Mouse (Mus musculus) layer of hippocampus, adult 11-12 months (tissue): Measurements from ENCODE around the gene 9530003J23Rik.
"Not testable (repeated sequence)": the region's sequence is repeated elsewhere in the genome, so short reads cannot be mapped to it uniquely, and the experiment has no call there.

Experiments used
- DNase-seq: peaks from one replicate; pipeline ENCODE4 v3.0.0; 2022; ENCODE audit warnings: low spot score

The 9530003J23Rik gene

DNA sequence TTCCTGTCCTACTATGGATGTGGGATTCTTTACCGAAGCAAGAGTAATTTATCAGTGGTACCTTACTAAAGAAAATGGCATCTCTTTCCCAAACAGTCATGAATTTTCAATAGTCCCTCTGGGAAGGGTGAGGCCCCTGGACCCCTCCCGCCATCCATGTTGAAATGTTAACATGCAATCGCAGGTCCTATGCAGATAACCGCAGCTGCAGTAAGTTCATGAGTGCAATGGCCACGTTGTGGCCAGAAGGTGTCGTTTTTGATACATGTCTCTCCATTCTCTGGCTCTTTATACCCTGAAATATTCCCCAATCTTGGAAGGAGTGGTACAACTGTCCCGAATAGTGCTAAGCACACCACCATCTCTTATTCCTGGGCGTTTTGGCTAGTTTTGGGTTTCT is 13.4 kb downstream of the 9530003J23Rik start:
- DNase-seq = no peak

- peak; percentile 96 for DNase-seq
Observed at GRCm38 (mm10) chr10:117224102-117224990, 14.2 kb downstream of the 9530003J23Rik start, which contains the start of gene Yeats4. Gene Yeats4 (minus strand): TSS chr10:117224507.

GRCm38 (mm10) chr10:117223758-117224101 is 14.8 kb downstream of the 9530003J23Rik start:
- DNase-seq = no peak

DNA sequence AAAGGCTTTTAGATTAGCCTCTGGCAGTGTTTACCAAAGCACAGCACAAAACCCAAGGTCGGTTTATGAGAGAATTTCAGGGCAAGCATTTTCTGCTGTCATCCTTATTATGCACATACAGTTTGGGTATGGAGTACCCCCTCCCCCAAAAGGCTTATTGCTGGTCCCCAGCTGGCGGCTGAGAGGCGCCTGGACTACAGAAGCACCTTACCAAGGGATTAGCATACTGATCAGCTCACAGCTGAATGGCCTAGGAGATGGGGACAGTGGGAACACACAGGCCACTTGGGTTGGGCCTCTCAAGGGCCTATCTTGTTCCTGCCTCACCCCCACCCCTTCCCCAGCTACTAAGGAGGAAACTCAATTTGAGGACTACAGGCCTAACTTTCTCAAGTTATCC is 15.7 kb downstream of the 9530003J23Rik start:
- DNase-seq = no peak

DNA sequence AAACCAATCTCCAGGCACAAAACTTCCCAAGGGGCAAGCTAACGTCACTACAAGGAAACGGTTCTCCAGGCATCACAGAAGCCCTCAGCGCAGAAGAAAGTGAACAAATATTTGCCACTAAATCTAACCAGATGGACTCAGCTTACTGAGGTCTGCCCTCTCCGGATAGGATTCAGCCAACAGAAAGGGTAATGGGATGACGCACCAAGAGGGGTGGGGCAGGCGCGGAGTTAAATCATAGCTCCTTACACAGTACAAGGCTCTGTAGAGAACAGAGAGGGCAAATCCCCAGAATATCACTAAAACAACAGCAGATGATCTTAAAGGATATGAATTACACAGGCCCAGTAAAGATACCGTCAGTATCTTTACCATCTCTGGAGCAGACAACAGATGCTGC is 20.2 kb downstream of the 9530003J23Rik start:
- DNase-seq = no peak

- DNase-seq = no peak
Observed at GRCm38 (mm10) chr10:117217246-117217840, 21.2 kb downstream of the 9530003J23Rik start.

GRCm38 (mm10) chr10:117216793-117217192 is 21.7 kb downstream of the 9530003J23Rik start:
- no peak for DNase-seq

- no peak for DNase-seq
Observed at GRCm38 (mm10) chr10:117216132-117216495, 22.4 kb downstream of the 9530003J23Rik start.

DNA sequence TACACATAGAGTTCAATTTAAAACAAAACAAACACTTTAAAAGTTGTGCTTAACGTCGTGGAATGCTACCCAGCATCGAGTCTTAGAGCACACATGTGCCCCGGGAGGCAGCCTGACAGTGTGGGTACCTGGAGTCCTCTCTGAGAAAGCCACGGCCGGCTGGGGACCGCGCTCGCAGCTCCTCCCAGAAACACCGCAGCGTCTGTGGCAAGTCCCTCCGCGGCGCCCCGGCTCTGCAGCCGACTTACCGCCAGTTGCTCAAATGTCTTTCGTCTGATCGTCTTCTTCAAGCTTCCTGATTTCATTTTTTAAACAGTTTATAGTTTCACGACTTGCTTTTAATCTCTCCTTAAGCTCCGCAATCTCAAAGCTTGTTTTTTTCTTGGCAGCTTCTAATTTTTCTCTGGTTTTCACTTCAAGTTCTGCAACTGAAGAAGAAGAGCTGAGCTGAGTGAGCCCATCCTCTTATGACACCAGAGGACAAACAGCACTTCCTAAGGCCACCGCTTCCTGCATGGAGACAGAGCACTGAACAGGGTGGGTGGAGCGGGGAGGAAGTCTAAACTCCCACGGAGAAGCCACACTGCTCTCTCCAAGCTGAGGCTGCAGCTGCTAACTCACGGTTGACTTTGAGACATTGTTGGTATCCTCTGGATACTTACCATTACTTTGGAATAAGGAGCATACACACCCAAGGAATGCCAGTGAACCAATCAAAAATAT is 22.9 kb downstream of the 9530003J23Rik start:
- DNase-seq = no peak

DNA sequence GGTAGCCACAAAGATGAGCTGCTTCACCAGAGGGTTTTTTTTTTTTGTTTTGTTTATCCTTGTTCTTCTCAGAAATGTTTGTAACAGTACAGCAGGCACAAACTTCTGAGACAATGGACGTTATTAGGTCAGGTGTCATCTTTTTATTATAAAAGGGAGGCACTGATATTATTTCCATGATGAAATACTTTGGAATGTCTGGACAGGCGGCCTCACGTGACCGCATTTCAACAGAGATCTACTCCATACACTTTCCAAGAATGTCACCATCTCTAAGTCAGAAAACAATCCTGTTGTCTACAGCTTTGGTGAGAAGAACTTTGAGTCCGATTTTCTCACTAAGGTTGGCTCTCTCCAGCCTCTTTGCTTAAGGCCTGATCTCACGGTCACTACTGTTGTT is 27.5 kb downstream of the 9530003J23Rik start:
- no peak for DNase-seq

DNA sequence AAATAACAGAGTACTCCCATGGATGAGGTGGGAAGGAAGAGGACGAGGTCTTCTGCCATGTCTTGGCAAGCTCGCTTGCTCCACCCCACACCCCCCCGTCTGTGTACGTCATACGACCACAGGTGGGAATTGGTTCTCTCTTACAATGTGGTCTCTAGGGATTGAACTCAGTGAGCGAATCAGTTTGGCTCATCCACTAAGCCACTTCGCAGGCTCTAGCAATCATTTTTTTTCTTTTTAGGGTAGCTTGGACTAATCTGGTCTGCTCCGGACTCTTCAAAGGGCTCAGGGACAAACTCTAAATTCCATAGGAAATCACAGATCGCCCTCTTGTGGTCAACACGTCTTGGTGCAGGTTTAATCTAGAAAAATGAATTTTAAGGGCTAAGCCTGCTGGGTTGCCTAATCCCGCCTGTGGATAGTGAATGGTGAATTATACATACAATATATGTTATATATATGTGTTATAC is 29.0 kb downstream of the 9530003J23Rik start:
- no peak for DNase-seq

DNA sequence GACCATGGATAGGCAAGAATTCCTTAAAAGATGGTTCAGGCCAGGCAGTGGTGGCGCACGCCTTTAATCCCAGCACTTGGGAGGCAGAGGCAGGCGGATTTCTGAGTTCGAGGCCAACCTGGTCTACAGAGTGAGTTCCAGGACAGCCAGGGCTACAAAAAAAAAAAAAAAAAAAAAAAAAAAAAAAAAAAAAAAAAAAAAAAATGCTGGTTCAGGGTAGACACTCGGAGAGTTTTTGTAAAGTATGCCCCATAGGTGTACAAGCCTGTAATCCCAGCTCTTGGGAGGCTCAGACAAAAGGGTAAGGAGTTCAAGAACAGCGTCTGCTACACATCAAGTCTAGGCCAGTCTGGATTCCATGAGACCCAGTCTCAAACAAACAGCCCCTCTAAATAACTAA is 29.7 kb downstream of the 9530003J23Rik start:
- not testable (repeated sequence) for DNase-seq

DNA sequence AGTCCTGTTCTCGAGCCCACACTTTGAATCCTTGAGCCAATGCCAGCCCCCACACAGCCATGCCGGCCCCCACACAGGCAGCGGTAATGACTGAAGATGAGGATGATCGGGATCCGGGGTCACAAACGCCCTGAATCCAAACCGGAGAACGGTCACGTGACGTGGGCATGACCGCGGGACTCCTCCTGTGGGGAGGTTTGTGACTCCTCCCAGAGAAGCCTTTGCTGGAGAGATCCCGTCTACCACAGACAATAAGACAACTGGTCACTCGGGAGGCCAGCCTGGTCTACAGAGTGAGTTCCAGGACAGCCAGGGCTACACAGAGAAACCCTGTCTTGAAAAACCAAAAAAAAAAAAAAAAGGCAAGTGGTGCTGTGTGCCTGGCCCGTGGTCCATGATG is 30.3 kb downstream of the 9530003J23Rik start:
- no peak for DNase-seq

DNA sequence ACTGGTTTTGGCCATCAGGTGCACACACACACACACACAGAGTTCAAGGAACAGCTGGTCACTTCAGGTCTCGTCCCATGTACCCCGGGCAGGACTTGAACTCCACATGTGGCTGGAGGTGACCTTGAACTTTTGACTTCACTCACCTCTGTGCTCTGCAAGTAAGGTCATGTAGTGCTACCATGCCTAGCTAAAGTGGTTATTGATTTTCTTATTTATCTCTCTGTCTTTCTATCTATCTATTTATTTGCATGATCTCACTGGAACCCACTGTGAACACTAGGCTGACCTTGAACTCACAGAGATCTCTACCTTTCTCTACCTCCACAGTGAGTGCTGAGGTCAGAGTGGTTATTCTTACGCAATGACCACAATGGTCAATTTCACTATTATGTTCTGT is 32.4 kb downstream of the 9530003J23Rik start:
- no peak for DNase-seq

DNA sequence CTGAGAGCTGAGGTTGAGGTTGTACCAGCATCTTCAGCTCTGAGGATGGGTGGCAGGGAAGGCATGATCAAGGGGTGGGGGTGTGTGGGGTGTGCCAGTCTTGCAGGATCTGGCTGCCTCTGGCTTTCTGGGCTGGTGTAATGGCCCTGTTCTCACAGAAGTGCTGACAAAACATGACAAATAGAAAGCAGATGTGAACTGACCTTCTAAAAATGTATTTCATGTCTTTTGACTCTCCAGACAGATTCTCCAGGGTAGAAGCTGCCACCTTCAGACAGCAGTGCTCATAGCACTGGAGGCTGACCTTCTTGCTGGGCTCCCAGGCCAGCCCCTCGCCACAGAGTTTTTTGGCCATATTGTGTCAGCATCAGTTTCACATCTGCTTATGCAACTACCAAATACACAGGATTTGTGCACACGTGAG is 34.9 kb downstream of the 9530003J23Rik start:
- no peak for DNase-seq

DNA sequence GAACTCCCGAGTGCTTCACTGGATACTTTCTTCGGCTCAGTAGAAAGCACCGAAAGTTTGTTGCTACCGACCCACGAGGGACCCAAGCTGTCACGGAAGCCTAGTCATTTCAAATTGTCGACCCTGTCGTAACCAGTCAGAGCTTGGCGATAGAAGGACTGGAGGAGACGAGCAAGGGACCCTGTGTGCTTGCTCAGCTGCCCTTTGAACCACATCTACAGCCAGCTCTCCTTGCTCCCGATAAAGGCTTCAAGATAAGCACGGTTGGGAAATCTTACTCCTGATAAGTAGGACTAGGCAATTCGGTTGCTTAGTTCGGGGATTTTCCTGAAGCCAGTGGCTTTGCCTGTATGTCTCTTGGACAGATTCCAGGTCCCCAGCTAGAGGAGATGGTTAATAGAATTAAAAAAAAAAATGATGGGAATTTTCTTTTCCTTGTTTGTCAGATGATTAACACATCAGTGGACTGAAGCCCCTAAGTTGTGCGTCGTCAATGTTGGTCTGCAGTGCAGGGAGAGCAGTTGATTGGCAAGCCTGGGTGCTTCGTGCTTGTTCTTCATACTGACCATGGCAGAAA is 35.4 kb downstream of the 9530003J23Rik start:
- DNase-seq = no peak

- DNase-seq = no peak
Observed at GRCm38 (mm10) chr10:117199701-117200100, 38.8 kb downstream of the 9530003J23Rik start.

DNA sequence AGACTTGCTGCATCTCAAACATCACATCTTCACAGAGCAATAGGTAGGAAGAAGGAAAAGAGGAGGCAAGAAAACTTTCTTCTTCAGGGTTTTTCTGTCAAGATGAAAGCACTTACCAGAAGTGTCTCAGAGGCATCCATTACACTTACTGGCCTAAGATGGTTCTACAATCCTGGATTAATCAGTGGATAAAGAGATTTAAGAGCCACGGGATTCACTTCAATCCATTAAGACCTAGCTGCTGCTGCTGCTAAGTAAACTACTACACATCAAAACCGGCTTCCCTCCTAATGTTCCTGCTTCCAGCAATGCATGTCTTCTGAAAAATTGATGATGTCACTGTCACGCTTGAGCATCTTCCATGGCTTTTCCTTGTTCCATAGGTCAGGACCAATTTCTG is 41.8 kb downstream of the 9530003J23Rik start:
- no peak for DNase-seq

- DNase-seq = no peak
Observed at GRCm38 (mm10) chr10:117195748-117196147, 42.8 kb downstream of the 9530003J23Rik start.

DNA sequence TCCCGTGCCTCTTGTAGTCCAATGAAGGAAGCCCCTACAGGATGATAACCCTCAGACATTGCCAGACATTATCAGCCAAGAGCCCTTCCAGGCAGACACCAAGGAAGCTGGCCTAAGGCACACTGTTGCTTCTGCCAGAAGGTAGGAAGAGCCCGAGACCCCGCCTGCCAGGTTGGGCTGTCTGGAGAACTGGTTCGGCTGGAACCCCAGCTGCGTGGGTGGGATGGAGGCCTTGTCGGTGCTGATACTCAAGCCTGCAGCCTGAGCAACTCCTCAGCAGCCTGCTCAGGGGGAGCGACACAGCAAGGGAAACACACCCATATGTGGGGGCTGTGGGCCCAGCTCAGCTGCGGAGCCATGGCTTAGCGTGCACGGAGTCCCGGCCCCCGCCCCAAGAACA is 43.5 kb downstream of the 9530003J23Rik start:
- no peak for DNase-seq

DNA sequence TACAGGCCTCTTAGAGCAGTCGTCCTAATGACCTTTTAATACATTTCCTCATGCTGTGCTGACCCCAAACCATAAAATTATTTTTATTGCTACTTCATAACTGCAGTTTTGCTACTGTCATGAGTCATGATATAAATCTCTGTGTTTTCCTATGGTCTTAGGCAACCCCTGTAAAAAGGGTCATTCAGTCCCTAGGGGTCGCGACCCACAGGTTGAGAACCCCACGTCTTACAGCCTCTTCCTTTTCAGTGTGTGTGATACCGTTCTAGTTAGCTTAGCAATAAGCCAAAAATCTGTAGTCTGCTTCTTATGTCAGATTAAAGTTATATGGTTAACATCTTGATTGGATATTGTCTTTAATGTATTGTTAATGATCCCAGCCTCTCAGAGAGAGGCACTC is 45.1 kb downstream of the 9530003J23Rik start:
- DNase-seq = no peak

DNA sequence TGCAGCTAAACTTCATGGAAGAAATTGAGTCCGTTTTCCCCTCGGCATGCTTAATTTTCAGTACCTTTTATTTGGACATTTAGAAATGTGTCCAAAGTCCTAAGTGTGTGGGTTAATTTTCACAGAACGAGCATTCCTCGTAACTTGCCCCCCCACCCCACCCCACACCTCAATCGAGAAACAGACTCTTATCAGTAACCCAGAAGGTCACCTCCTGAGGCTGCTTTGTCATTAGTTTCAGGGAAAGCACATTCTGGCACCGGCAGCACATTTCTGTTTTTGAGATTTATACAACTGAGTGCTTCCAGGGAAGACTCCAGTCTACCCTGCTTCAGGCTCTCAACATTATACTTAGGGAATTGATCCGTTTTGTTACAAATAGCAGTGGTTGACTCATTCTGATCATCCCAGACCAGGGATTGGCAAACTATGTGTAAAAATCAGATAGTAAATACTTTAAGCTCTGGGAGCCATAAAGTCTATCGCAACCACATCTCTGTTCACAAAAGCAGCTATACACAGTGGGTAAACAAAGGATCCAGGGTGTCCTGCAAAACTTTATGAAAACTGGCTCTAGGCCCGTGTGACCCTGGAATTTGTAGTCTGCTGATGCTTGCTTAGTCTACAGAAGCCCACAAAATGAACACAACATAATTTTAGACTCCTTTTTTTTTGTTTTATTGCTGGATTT is 53.0 kb downstream of the 9530003J23Rik start:
- no peak for DNase-seq
